Mouse (Mus musculus) embryonic facial prominence, embryonic 15.5 days (tissue): ENCODE results near the gene Gxylt2. TPM values are rescaled to one million over a fixed set of nuclear protein-coding genes. Genes with fewer than 3 reads are reported as not detected.

Source experiments
- ATAC-seq: fragments of 200-750 bp; cut with Nextera tagmentation; 2 replicates; pipeline ENCODE4 v1.8.0; 2017; ENCODE audit warnings: low read depth, moderate TSS enrichment; ENCODE audit not compliant: insufficient number of reproducible peaks, low FRiP score, low TSS enrichment
- H3K27ac ChIP-seq: fragments of 300-500 bp; sonication (generic); replicated peaks from 2 replicates; pipeline ENCODE4 v1.5.1; 2015; ENCODE audit warnings: mild to moderate bottlenecking, inconsistent platforms
- H3K27me3 ChIP-seq: fragments of 300-500 bp; sonication (generic); 2 replicates; pipeline ENCODE4 v1.6.1; 2015; ENCODE audit warnings: inconsistent platforms
- H3K36me3 ChIP-seq: fragments of 300-500 bp; sonication (generic); 2 replicates; pipeline ENCODE4 v1.6.1; 2015; ENCODE audit warnings: mild to moderate bottlenecking, inconsistent platforms
- H3K4me1 ChIP-seq: fragments of 300-500 bp; sonication (generic); 2 replicates; pipeline ENCODE4 v1.6.1; 2015; ENCODE audit warnings: inconsistent platforms
- H3K4me2 ChIP-seq: fragments of 300-500 bp; sonication (generic); replicated peaks from 2 replicates; pipeline ENCODE4 v1.6.1; 2015; ENCODE audit warnings: mild to moderate bottlenecking, inconsistent platforms
- H3K4me3 ChIP-seq: fragments of 300-500 bp; sonication (generic); replicated peaks from 2 replicates; pipeline ENCODE4 v1.5.1; 2015; ENCODE audit warnings: mild to moderate bottlenecking, inconsistent platforms
- H3K9ac ChIP-seq: fragments of 300-500 bp; sonication (generic); 2 replicates; pipeline ENCODE4 v1.6.1; 2015; ENCODE audit warnings: inconsistent platforms
- H3K9me3 ChIP-seq: fragments of 300-500 bp; sonication (generic); replicated peaks from 2 replicates; pipeline ENCODE4 v1.6.1; 2016; ENCODE audit warnings: inconsistent platforms
- WGBS: fragments of 180-500 bp; shearing (Covaris S2); methylation state at CpG from one replicate; pipeline ENCODE4 v1.1.7; 2015; 5-methylcytosine and 5-hydroxymethylcytosine counted together
- polyA plus RNA-seq: library from polyadenylated mRNA; unstranded; fragments of >200 nt; fragmentation: Nextera tagmentation; extraction: Ambion mirVana; gene quantifications from 2 replicates; pipeline ENCODE4 v1.2.1, GENCODE M21; 2015

Gene Gxylt2
- polyA plus RNA-seq, 1 experiment from 2014 or later = 33.4 TPM

DNA sequence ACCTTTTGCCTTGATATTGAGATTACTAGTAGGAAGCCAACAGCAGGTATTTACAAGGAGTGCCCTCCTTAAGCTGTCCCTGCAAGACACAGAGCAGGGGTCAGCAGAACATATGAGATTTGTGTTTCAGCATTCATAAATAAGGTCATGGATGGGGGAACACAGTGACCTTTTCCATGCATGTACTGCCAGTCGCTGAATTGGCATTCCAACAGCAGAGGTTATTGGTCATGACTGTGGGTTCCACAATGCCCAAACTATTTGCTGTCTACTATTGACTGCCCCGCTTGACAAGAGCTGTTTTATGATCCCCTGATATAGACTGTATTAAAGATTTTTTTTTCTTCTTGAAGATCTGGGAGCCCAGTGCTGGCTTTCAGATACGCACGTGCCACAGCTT, 95.2 kb downstream of the Gxylt2 start:
- H3K27me3 ChIP-seq = no peaks in the 10 kb centered on the region
- no peak overlapping the region for H3K4me3 ChIP-seq
- peaks cover 14% of the 10 kb centered on the region; the same call in 1 of the 2 replicates for H3K4me1 ChIP-seq
- peaks cover 15% of the 10 kb centered on the region; the same call in 1 of the 2 replicates for H3K36me3 ChIP-seq
- no peaks in the 10 kb centered on the region for H3K9me3 ChIP-seq
- ATAC-seq = no peak
- H3K27ac ChIP-seq = 0 out of 2 replicates have a peak overlapping the region, but pooled peaks have one; percentile 18
- no peak overlapping the region for H3K4me2 ChIP-seq
- WGBS = 84% methylated on average over 4 of the region's 4 CpGs
- H3K9ac ChIP-seq = no peak overlapping the region

DNA sequence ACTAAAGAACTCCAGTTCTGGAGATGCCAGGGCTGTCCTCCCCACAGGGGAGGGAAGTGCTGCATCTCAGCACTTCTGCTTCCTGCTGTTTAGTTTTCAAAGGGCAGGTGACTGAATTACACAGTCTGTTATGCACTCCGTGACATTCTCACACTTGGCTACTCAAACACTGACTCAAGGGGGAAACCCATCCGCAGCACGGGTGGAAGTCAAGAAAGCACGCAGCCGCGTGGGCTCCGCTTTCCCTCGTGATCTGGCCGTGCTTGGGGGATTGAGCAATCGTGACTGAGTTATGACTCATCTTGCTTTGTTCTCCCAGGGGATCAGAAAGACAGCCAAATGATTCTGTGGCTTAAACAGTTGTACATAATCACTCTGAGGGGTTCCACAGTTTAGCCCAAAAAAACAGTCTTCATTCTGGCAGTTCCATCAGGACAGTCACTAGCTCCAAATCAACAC, 96.0 kb downstream of the Gxylt2 start:
- 45% methylated on average over 10 of the region's 10 CpGs for WGBS
- 0 out of 2 replicates have a peak overlapping the region, but pooled peaks have one; percentile 18 for H3K27ac ChIP-seq
- no peak overlapping the region for H3K4me3 ChIP-seq
- peaks cover 15% of the 10 kb centered on the region; the same call in 1 of the 2 replicates for H3K36me3 ChIP-seq
- no peak overlapping the region for H3K4me2 ChIP-seq
- H3K9ac ChIP-seq = no peak overlapping the region
- ATAC-seq = no peak
- H3K27me3 ChIP-seq = no peaks in the 10 kb centered on the region
- H3K4me1 ChIP-seq = peaks cover 14% of the 10 kb centered on the region; the same call in 1 of the 2 replicates
- no peaks in the 10 kb centered on the region for H3K9me3 ChIP-seq

DNA sequence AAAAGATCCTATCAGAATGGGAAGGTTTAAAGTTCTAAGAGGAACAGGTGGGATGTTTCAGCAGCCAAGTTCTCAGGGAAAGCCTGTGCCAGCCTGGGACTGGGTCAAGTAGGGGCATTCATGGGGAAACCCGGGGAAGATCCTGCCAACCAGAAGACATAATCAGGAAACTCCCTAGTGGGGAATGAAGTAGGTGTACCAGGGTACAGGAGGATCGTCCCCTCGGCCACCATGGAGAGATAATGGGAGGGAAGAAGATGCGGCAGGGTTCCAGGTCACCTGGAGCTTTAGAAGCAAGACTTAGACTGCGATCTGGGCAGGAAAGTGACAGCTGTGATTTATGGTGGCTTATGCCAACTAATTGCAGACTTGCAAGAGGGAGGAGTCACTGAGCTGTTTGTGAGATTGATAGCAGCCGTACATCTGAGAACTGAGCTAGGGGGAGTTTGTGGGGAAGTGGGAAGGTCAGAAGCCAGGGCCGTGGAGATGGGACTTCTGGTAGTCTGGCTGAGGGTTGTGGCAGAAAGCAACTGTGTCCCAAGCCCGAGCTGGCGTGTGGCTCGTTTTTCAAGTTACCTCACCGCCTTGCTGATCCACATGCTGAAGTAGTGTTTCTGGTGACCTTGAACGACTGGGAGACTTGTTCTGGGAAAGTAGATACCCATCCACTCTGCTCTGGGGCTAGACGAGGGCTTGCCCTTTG, 98.0 kb downstream of the Gxylt2 start:
- H3K4me1 ChIP-seq = peaks cover 14% of the 10 kb centered on the region; the same call in 1 of the 2 replicates
- no peak overlapping the region for H3K4me3 ChIP-seq
- H3K4me2 ChIP-seq = no peak overlapping the region
- H3K9ac ChIP-seq = no peak overlapping the region
- 58% methylated on average over 13 of the region's 13 CpGs for WGBS
- H3K36me3 ChIP-seq = peaks cover 15% of the 10 kb centered on the region; the same call in 1 of the 2 replicates
- H3K27ac ChIP-seq = no peak overlapping the region
- H3K9me3 ChIP-seq = no peaks in the 10 kb centered on the region
- no peak for ATAC-seq
- no peaks in the 10 kb centered on the region for H3K27me3 ChIP-seq

DNA sequence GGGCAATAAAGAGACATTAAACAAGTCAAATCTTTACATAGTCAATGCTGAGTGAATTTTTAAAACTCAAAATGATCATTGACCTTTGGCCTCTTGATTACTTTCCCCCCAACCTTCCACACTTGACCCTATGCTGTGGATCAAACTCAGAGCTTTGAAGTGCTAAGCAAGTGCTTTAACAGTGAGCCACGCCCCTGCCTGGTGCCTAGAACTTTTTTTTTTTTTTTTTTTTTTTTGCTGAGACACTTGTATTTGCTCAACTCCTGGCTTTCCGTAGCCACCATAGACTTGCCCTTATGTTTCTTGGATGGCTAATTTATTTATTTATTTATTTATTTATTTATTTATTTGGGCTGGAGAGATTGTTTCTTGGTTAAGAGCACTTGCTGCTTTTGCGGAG, 98.7 kb downstream of the Gxylt2 start:
- Histone ChIP-seq H3K4me2 (no peak overlapping the region), H3K27ac (no peak overlapping the region), H3K4me1 (0 out of 2 replicates have a peak, but pooled peaks cover 9% of the 10 kb centered on the region), H3K9ac (no peak overlapping the region), H3K36me3 (peaks cover 10% of the 10 kb centered on the region; the same call in 1 of the 2 replicates), H3K9me3 (no peaks in the 10 kb centered on the region), H3K27me3 (no peaks in the 10 kb centered on the region), H3K4me3 (no peak overlapping the region)
- ATAC-seq = no peak
- 90% methylated on average over 3 of the region's 3 CpGs for WGBS

DNA sequence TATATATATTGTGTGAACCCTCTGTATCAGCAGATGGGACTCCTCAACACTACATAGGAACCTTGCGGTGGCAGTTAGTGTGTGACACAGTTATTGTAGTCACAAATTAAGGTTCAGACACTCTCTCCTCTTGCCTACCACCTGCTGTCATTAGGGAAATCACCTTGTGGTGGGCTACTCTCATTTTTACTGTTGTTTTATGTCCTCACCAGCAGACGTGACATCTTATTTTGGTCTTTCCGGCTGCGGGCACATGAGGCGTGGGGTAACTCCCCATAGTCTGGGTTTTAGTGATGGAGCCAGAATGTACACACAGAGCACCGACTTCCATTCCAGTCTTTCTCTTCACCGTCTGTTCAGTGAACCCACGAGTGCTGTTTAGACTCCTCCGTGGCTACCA, 102.7 kb downstream of the Gxylt2 start:
- Histone ChIP-seq H3K4me1 (no peaks in the 10 kb centered on the region), H3K27me3 (no peaks in the 10 kb centered on the region), H3K9ac (no peak overlapping the region), H3K27ac (no peak overlapping the region), H3K36me3 (no peaks in the 10 kb centered on the region), H3K4me3 (no peak overlapping the region), H3K4me2 (no peak overlapping the region), H3K9me3 (no peaks in the 10 kb centered on the region)
- ATAC-seq = no peak
- 87% methylated on average over 9 of the region's 9 CpGs for WGBS

DNA sequence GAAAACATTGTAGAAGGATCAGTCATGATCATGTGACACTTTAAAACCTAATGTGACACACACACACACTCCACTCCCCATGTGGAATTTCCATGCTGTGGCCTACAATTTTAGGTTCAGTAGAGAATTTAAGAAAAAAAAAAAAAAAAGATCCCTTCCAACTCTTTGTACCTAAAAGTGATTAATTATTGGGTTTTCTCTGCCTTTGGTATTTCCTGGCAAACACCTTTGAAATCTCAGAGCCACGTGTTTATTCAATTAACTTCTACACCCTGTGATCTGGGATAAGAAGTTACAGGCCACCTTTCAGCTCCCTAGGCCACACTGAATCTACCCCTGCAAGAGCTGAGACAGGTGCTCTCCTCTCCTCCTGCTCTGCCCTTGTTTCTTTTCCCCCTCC, 103.2 kb downstream of the Gxylt2 start:
- Histone ChIP-seq H3K4me1 (no peaks in the 10 kb centered on the region), H3K4me3 (no peak overlapping the region), H3K27ac (no peak overlapping the region), H3K4me2 (no peak overlapping the region), H3K36me3 (no peaks in the 10 kb centered on the region), H3K9me3 (no peaks in the 10 kb centered on the region), H3K27me3 (no peaks in the 10 kb centered on the region), H3K9ac (no peak overlapping the region)
- WGBS = 35% methylated on average over 1 of the region's 1 CpGs
- no peak for ATAC-seq

DNA sequence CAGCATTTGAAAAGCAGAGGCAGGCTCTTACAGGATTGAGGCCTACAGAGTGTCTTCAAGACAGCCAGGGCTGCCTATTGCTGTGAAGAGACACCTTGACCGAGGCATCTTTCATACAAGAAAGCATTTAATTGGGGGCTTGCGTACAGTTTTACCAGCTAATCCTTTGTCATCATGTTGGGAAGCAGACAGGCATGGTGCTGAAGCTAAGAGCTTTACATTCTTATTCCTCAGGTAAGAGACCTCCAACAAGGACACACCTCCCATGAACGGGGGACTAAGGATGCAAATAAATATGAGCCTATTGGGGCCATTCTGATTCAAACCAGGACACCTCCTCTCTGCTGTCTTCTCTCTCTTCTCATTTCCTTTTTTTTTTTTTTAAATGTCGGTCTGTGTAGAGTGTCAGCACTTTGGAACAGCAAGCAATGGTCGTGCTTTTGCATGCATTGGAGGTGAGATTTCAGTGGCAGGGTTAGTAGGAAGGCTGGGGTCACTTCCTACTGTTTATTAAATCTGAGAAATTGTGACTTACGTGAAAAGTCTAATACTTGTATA, 103.8 kb downstream of the Gxylt2 start:
- no peak for ATAC-seq
- no peaks in the 10 kb centered on the region for H3K36me3 ChIP-seq
- H3K27me3 ChIP-seq = no peaks in the 10 kb centered on the region
- H3K9me3 ChIP-seq = no peaks in the 10 kb centered on the region
- H3K4me1 ChIP-seq = no peaks in the 10 kb centered on the region
- no peak overlapping the region for H3K27ac ChIP-seq
- H3K9ac ChIP-seq = no peak overlapping the region
- H3K4me3 ChIP-seq = no peak overlapping the region
- 90% methylated on average over 6 of the region's 6 CpGs for WGBS
- H3K4me2 ChIP-seq = no peak overlapping the region

DNA sequence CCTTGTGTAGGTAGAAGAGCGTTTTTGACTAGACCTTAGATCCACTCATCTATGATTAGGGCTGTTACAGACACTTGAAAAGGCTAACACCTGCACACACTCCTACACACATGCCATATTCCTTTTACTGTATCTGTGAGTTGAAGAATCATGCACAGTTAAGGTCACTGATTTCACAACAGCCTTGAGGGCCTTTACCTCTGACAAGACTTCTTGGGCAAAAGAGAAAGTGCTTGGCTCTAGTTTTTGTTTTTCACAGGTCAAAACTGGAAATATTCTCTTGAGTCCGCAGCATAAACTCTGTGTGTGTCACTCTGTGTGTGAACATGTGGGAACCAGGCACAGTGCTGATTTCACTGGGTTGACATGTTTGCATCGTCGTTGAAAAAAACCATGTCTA, 105.6 kb downstream of the Gxylt2 start:
- no peak overlapping the region for H3K4me3 ChIP-seq
- H3K27me3 ChIP-seq = no peaks in the 10 kb centered on the region
- WGBS = 61% methylated on average over 4 of the region's 4 CpGs
- no peaks in the 10 kb centered on the region for H3K4me1 ChIP-seq
- H3K27ac ChIP-seq = no peak overlapping the region
- H3K36me3 ChIP-seq = no peaks in the 10 kb centered on the region
- H3K4me2 ChIP-seq = no peak overlapping the region
- ATAC-seq = no peak
- no peak overlapping the region for H3K9ac ChIP-seq
- H3K9me3 ChIP-seq = no peaks in the 10 kb centered on the region

DNA sequence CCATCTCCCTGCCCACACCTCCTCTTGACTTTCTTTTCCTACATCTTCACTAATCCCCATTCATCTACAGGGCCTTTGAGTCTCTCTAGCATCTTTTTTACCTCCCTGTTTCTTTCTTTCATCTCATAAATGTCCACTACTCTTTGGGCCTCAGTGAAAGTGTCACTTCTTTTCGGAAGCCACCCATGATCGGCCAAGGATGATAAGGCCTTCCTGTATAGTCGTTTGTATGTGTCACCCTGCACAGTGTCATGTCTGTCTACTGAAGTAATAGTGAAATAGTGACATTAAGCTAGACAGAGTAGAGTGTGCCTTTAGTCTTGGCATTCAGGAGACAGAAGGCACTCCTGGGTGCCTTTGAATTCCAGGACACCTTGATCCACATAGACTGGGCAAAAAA, 107.2 kb downstream of the Gxylt2 start:
- Histone ChIP-seq H3K4me2 (no peak overlapping the region), H3K27me3 (no peaks in the 10 kb centered on the region), H3K27ac (no peak overlapping the region), H3K9ac (no peak overlapping the region), H3K9me3 (no peaks in the 10 kb centered on the region), H3K4me3 (no peak overlapping the region), H3K4me1 (no peaks in the 10 kb centered on the region), H3K36me3 (no peaks in the 10 kb centered on the region)
- WGBS = 87% methylated on average over 3 of the region's 3 CpGs
- no peak for ATAC-seq

DNA sequence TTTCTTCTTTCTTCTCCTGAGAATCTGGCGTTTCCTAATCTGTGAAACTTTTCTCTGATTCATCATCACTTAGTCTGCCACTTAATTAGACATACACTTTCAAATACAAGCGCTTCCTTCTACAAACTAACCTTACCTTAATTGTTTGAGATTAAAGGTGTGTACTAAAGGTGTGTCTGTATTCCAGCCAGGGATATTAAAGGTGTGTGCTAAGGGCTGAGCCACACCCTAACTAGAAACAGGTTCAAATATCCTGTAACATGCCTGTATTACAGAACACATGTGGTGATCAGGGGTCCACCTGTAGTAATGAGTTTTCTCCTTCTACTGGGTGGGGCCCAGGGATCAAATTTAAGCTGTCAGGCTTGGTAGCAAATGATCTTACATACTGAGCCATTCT, 116.8 kb downstream of the Gxylt2 start:
- no peaks in the 10 kb centered on the region for H3K9me3 ChIP-seq
- H3K27ac ChIP-seq = no peak overlapping the region
- H3K27me3 ChIP-seq = no peaks in the 10 kb centered on the region
- H3K4me3 ChIP-seq = no peak overlapping the region
- ATAC-seq = no peak
- WGBS = 83% methylated on average over 2 of the region's 2 CpGs
- no peak overlapping the region for H3K9ac ChIP-seq
- H3K4me2 ChIP-seq = no peak overlapping the region
- no peaks in the 10 kb centered on the region for H3K4me1 ChIP-seq
- H3K36me3 ChIP-seq = no peaks in the 10 kb centered on the region

DNA sequence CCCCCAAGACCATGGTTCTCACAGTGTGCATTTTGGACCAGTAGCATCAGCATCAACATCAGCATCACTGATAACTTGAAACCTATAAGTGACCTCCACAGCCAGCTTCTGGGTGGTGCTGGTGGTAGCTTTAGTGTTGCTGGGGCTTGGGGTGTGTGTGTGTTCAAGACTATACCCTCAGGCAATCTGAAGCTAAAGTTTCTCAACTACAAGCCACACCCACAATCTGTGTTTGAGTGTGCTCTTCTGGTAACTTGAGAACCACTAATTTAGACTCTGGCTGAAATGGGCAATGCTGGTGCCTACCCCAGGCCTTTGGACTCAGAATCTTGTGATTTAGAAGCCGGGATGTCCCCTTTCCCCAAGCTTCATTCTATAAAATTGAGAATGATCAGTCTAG, 118.8 kb downstream of the Gxylt2 start:
- no peak overlapping the region for H3K4me2 ChIP-seq
- no peaks in the 10 kb centered on the region for H3K36me3 ChIP-seq
- no peak overlapping the region for H3K4me3 ChIP-seq
- WGBS = 35% methylated on average over 1 of the region's 1 CpGs
- no peak overlapping the region for H3K9ac ChIP-seq
- no peak overlapping the region for H3K27ac ChIP-seq
- ATAC-seq = peak; percentile 54
- H3K27me3 ChIP-seq = no peaks in the 10 kb centered on the region
- H3K4me1 ChIP-seq = no peaks in the 10 kb centered on the region
- H3K9me3 ChIP-seq = no peaks in the 10 kb centered on the region
